Comparison of ENCODE assay signal across 11 mouse cellular contexts in the genomic region with DNA sequence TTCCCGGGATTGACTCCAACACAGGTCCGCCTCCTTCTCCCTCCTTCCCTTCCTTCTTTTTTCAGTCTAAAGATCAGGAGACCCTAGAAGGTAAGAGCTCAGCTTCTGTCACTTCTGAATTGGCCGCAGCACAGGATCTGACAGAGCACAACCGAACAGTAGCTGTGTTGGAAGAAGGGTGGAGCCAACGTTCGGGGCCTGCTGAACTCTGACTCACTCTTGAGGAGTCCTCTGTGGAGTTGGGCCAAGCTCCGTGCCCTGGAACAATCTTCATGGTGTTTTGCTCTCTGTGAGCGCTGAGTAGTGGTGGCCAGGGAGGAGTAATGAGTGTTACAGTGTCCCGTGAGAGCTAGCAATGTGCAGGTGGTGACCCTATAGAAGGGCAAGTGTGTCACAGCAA. TPM values are rescaled to one million over a fixed set of nuclear protein-coding genes. Genes with fewer than 3 reads are reported as not detected.
A peak's percentile ranks its signal among the peaks of the same experiment; 100 is the strongest.
DNase-seq lines count a peak whose midpoint lies in the region; ATAC-seq lines count a peak whose summit lies in the region.
"Had no signal": no experiment of that assay in that cellular context is flagged by ENCODE, and none has a peak within 500 bp of the region (broad histone marks: within the 10 kb centered on the region; RNA-seq: fewer than 3 reads in every experiment).

No protein-coding gene starts in this region.

- DNase-seq in ovary, postnatal 36 days (ENCODE audit: low spot score), result peak; percentile 29
- no peak for DNase-seq in ovary, postnatal 10 days (ENCODE audit: low spot score)
- peak; percentile 79 for DNase-seq in Muller cell, postnatal 12 days (ENCODE audit: inconsistent ontology term)
- peak; percentile 74 for DNase-seq in adrenal gland, postnatal 10 days
- peak; percentile 43 for DNase-seq in skeletal muscle tissue, adult 2 months (ENCODE audit: low read depth, low spot score)
- DNase-seq in retina, postnatal 1 day, result no peak
- DNase-seq: cerebellum, adult 9-10 months; kidney, postnatal 25 days; right cerebral cortex, postnatal 25 days; thymus, postnatal 25 days had no signal

- ATAC-seq in inflammation-experienced regulatory T-cells, adult 6 months, result no peak

RNA-seq across cellular contexts. Expression of a gene that starts 15.8 kb away (rescaled TPM):
- total RNA-seq in adrenal gland, postnatal 10 days (2021), result 100 to 1,000 TPM; 341 to 361 TPM
- polyA plus RNA-seq in inflammation-experienced regulatory T-cells, adult 6 months (2017; shearing (Covaris generic)), result 100 to 1,000 TPM; 114 to 161 (median 126) TPM

Comparison
In these comparisons a context has a peak if more than half of its experiments do, and no peak if none do; other contexts are left out.
1. DNase-seq: peak in ovary, postnatal 36 days (single experiment), Muller cell, postnatal 12 days (single experiment), adrenal gland, postnatal 10 days (single experiment) and skeletal muscle tissue, adult 2 months (single experiment); none in ovary, postnatal 10 days (single experiment) and retina, postnatal 1 day (single experiment).